Mouse (Mus musculus): ENCODE results near the gene Zbtb21. TPM values are rescaled to one million over a fixed set of nuclear protein-coding genes. Genes with fewer than 3 reads are reported as not detected.
"Not testable (repeated sequence)": the region's sequence is repeated elsewhere in the genome, so short reads cannot be mapped to it uniquely, and the experiment has no call there.

Gene Zbtb21
- 11.0 and 12.0 TPM in 2 replicates for polyA plus RNA-seq (2015; fragmentation: Nextera tagmentation; extraction: Ambion mirVana)

DNA sequence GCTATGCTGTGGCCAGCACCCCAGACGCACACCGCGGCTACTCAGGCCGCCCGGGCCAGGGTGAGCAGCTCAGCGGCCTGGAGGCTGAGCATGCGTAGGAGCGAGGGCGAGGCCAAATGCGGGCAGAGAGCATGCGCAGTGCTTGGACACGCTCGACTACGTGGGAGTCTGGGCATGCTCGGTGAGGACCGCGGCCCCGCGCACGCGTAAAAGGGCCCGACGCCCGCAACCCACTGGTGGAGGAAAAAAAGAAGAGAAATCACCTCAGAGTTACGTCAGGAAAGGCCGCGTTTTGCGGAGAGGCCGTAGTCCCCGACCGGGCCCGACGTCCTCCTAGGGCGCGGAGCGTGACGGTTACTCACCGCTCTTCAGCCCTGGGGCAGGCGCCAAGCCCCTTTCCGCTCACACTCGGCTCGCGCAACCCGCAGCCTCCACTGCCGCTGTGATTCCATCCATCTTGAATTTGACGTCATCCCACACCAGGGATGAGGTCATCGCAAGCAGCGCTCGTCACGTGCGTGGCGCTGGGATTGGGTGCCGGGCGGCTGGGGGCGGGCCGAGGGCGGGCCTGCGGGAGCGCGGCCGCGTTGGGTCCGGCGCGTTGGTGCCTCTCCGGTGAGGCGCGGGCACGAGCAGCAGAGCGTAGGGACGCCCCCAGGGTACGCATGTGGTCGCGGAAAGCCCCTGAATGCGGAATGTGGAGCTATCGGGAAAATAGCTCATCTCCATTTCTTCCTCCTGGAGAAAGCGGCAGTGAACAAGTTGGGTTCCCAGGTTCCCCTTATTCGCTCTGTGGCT, at the start of gene Zbtb21, which contains the start of gene C2cd2:
Gene Zbtb21 (minus strand): TSS at position 472 of the 798 bp plus-strand sequence.
Gene C2cd2 (minus strand): TSS at position 448 of the 798 bp plus-strand sequence.
- WGBS: under 1% methylated on average over 78 of the region's 78 CpGs
- Histone ChIP-seq H3K27me3 (replicated peaks; ENCODE audit: control insufficient read depth, insufficient read depth, low read length) (no peaks in the 10 kb centered on the region), H3K9me3 (ENCODE audit: control insufficient read depth, low read length) (no peaks in the 10 kb centered on the region), H3K4me2 (ENCODE audit: low read length) (peak within 1 kb of the TSS; percentile 92), H3K4me1 (ENCODE audit: control insufficient read depth, insufficient read depth, low read depth, low read length) (peaks cover 8% of the 10 kb centered on the region), H3K27ac (ENCODE audit: low read depth, low read length) (peak within 1 kb of the TSS; percentile 96), H3K36me3 (ENCODE audit: control insufficient read depth, insufficient read depth, low read length) (no peaks in the 10 kb centered on the region), H3K4me3 (ENCODE audit: low read length) (peak within 1 kb of the TSS; percentile 92), H3K9ac (ENCODE audit: low read depth, low read length) (peak within 1 kb of the TSS; percentile 99)
- ATAC-seq: peak; percentile 98

DNA sequence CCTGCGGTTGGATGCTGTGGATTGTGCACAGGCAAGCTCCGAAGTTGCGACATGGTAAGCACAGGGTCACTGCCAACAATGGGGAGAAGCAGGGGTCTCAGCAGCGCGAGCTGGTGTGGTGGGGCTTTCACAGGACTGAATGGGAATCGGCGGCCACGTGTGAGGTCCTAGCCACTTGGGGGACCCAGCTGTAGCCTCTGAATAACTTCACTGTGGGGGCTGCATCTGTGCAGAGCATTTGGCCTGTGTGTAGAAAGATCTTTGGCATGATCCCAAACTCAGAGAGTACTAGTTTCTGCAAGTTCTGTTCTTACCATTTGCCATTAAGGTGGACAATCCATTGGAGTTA, 34.9 kb upstream of the Zbtb21 start:
- 0% methylated on average over 8 of the region's 8 CpGs for WGBS
- Histone ChIP-seq H3K4me1 (ENCODE audit: control insufficient read depth, insufficient read depth, low read depth, low read length) (peaks cover 14% of the 10 kb centered on the region), H3K9ac (ENCODE audit: low read depth, low read length) (peak overlapping the region; percentile 67), H3K27ac (ENCODE audit: low read depth, low read length) (peak overlapping the region; percentile 70; the same call in 1 of the 2 replicates), H3K4me3 (ENCODE audit: low read length) (peak overlapping the region; percentile 59), H3K4me2 (ENCODE audit: low read length) (peak overlapping the region; percentile 77)
- not testable (repeated sequence) for H3K27me3 ChIP-seq (replicated peaks; ENCODE audit: control insufficient read depth, insufficient read depth, low read length); H3K9me3 ChIP-seq (ENCODE audit: control insufficient read depth, low read length); H3K36me3 ChIP-seq (ENCODE audit: control insufficient read depth, insufficient read depth, low read length)
- peak; percentile 82; the same call in 1 of the 2 replicates for ATAC-seq

DNA sequence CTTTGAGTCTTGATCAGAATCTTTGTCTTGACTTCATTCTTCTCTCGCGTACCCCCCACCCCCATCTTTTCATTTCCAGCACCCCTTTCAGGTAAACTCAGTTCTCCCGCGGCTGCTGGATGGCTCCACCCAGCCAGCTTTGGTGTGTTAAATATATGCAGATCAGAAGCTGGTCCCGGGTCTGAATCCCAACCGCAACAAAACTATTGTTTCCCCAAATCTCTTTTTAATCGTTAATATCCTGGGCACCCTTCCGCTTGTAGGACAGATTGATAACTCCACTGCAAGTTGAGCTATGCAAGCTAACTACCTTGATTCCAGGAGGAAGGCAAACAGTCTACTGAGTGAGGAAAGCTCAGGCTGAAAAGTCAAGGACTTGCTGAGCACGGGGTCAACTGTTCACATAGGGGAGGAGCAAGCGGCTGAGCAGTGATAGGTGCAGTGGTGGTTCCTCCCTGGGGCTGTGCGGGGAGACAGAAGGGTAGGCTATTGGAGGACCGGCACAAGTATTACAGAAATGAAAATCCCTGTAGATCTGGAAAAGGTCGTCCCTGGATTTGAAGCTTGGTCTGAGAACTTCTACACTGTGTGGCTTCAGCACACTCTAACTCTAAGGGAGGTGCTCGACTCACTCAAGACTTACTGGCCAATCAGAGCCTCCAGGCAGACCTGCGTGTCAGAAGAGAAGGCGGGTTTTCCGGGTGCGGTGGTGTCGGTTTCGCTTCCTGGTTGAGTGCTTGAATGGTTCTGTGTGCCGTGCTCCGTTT, 34.4 kb upstream of the Zbtb21 start, which contains the start of gene B230307C23Rik:
Gene B230307C23Rik (plus strand): TSS at position 700 of the 767 bp plus-strand sequence.
- Histone ChIP-seq H3K27ac (ENCODE audit: low read depth, low read length) (peak within 1 kb of the TSS; percentile 70), H3K36me3 (ENCODE audit: control insufficient read depth, insufficient read depth, low read length) (no peaks in the 10 kb centered on the region), H3K4me1 (ENCODE audit: control insufficient read depth, insufficient read depth, low read depth, low read length) (peaks cover 14% of the 10 kb centered on the region), H3K27me3 (replicated peaks; ENCODE audit: control insufficient read depth, insufficient read depth, low read length) (no peaks in the 10 kb centered on the region), H3K9ac (ENCODE audit: low read depth, low read length) (peak within 1 kb of the TSS; percentile 67), H3K4me3 (ENCODE audit: low read length) (peak within 1 kb of the TSS; percentile 59), H3K4me2 (ENCODE audit: low read length) (peak within 1 kb of the TSS; percentile 77), H3K9me3 (ENCODE audit: control insufficient read depth, low read length) (peaks cover 5% of the 10 kb centered on the region; the same call in 1 of the 2 replicates)
- WGBS: 2% methylated on average over 22 of the region's 22 CpGs
- peak; percentile 100 for ATAC-seq

DNA sequence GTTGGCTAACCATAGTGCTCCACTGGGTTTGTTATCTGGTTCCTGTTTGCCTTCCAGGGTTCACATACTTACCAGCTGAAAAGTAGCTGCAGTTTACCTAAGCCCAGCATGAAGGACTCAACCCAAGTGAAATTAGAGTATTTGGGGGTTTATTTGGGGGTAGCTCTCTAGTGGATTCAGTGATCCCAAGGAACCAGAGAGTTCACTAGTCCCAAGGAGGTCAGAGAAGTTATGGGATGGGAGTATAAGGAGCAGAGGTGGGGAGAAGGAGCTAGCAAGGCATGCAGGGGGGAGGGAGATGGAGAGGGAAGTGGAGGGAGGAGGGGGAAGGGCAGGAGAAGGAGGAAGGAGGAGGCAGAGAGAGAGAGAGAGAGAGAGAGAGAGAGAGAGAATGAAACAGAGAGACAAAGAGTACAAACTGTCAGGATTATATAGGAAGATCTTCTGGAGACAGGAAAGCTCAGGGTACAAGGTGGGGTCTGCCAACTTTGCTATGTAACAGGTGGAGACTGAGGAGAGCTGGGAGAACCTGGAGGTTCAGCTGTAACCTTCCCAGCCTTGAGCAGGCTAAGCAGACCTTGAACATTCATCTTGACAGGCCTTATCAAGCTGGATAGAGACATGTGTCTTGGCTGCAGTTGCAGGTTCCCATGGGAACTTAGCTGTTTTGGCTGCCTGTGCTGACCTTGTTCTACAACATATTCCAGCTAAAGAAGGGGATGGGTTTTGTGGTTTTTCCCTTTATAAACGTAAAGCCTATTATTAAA, 33.6 kb upstream of the Zbtb21 start:
- WGBS: 13% methylated on average over 1 of the region's 1 CpGs
- H3K27ac ChIP-seq (ENCODE audit: low read depth, low read length): no peak overlapping the region
- H3K4me1 ChIP-seq (ENCODE audit: control insufficient read depth, insufficient read depth, low read depth, low read length): peaks cover 14% of the 10 kb centered on the region
- peak overlapping the region; percentile 59 for H3K4me3 ChIP-seq (ENCODE audit: low read length)
- peak overlapping the region; percentile 77 for H3K4me2 ChIP-seq (ENCODE audit: low read length)
- no peaks in the 10 kb centered on the region for H3K36me3 ChIP-seq (ENCODE audit: control insufficient read depth, insufficient read depth, low read length)
- H3K9me3 ChIP-seq (ENCODE audit: control insufficient read depth, low read length): peaks cover 5% of the 10 kb centered on the region; the same call in 1 of the 2 replicates
- no peak for ATAC-seq
- peak overlapping the region; percentile 67 for H3K9ac ChIP-seq (ENCODE audit: low read depth, low read length)
- no peaks in the 10 kb centered on the region for H3K27me3 ChIP-seq (replicated peaks; ENCODE audit: control insufficient read depth, insufficient read depth, low read length)

DNA sequence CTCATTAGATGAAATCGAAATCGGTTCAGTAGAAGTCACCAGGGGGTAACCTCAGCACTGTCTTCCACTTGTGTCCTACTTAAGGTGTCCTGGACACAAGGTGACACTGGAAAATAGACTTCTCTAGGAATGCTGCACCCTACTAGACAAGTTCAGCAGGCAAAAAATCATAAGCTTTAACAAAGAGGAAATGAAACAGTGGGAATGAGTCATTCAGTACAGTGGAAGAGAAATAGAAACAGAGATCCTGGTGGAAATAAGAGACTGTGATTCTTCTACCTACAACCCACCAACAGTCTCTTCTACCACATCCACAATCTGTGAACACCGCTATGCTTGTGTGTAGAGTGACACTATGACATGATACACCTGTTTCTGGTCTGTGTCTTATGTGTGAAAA, 30.1 kb upstream of the Zbtb21 start:
- WGBS: 84% methylated on average over 3 of the region's 3 CpGs

DNA sequence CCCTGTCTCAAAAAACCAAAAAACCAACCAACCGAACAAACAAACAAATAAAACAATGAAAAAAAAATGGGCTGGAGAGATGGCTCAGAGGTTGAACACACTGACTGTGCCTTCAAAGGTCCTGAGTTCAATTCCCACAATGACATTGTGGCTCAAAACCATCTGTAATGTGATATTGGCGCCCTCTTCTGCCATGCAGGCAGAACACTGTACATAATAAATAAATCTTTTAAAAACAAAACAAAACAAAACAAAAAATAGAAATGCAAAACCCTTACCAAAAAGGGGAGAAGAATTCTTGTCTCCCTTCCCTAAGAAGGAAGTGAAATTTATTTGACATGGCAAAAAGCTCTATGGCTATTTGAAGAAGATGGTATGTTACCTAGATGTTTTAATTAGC, 29.1 kb upstream of the Zbtb21 start:
- no peaks in the 10 kb centered on the region for H3K27me3 ChIP-seq (replicated peaks; ENCODE audit: control insufficient read depth, insufficient read depth, low read length)
- no peak overlapping the region for H3K4me3 ChIP-seq (ENCODE audit: low read length)
- no peak overlapping the region for H3K9ac ChIP-seq (ENCODE audit: low read depth, low read length)
- no peaks in the 10 kb centered on the region for H3K36me3 ChIP-seq (ENCODE audit: control insufficient read depth, insufficient read depth, low read length)
- no peak overlapping the region for H3K4me2 ChIP-seq (ENCODE audit: low read length)
- no peak overlapping the region for H3K27ac ChIP-seq (ENCODE audit: low read depth, low read length)
- ATAC-seq: no peak
- H3K4me1 ChIP-seq (ENCODE audit: control insufficient read depth, insufficient read depth, low read depth, low read length): peaks cover 6% of the 10 kb centered on the region
- H3K9me3 ChIP-seq (ENCODE audit: control insufficient read depth, low read length): no peaks in the 10 kb centered on the region
- 81% methylated on average over 2 of the region's 2 CpGs for WGBS

More for the DNA sequence above, 30.1 kb upstream of the Zbtb21 start:
- not testable (repeated sequence) for H3K4me2 ChIP-seq (ENCODE audit: low read length); H3K9ac ChIP-seq (ENCODE audit: low read depth, low read length); H3K36me3 ChIP-seq (ENCODE audit: control insufficient read depth, insufficient read depth, low read length); H3K27me3 ChIP-seq (replicated peaks; ENCODE audit: control insufficient read depth, insufficient read depth, low read length); H3K9me3 ChIP-seq (ENCODE audit: control insufficient read depth, low read length); ATAC-seq; H3K4me3 ChIP-seq (ENCODE audit: low read length); H3K4me1 ChIP-seq (ENCODE audit: control insufficient read depth, insufficient read depth, low read depth, low read length); H3K27ac ChIP-seq (ENCODE audit: low read depth, low read length)

DNA sequence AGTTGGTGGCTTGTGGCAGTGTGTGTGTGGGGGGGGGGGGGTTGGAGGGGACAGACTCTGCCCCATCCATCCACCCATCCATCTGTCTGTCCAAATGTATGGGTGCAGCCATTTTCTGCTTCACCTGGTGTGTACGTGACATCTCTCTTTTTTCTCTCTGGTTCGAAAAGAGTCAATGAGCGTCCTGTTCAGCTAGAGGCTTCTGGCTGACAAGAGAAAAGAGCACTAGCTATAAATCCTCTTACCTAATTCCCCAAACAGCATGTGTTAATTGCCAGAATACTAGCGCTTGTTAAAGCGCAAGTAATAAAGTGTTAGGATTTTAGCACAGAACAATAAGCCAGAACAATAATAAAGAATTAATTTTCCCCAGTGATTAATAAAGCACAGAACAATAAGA, 22.2 kb upstream of the Zbtb21 start:
- H3K4me2 ChIP-seq (ENCODE audit: low read length): no peak overlapping the region
- no peak for ATAC-seq
- H3K9ac ChIP-seq (ENCODE audit: low read depth, low read length): no peak overlapping the region
- H3K4me3 ChIP-seq (ENCODE audit: low read length): no peak overlapping the region
- H3K4me1 ChIP-seq (ENCODE audit: control insufficient read depth, insufficient read depth, low read depth, low read length): no peaks in the 10 kb centered on the region
- H3K27me3 ChIP-seq (replicated peaks; ENCODE audit: control insufficient read depth, insufficient read depth, low read length): no peaks in the 10 kb centered on the region
- H3K27ac ChIP-seq (ENCODE audit: low read depth, low read length): no peak overlapping the region
- H3K9me3 ChIP-seq (ENCODE audit: control insufficient read depth, low read length): no peaks in the 10 kb centered on the region
- 55% methylated on average over 5 of the region's 5 CpGs for WGBS
- H3K36me3 ChIP-seq (ENCODE audit: control insufficient read depth, insufficient read depth, low read length): no peaks in the 10 kb centered on the region

DNA sequence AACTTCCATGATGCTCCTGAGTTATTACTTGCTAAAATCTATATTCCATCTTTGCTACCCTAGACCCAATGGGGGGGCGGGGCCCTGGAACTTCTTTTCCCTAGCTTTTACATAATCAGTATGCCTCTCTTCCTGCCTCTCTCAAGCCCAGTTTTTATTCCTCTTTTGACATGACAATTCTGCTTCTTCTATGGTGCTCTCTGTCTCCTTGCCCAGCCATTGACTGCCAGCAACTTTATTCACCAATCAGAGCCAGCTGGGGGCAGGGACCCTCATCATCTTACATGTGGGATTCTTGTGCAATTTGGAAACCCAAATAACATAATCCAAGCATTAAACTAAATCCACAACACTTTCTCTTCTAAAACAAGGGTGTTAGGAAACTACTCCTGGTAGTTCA, 18.9 kb upstream of the Zbtb21 start:
- Histone ChIP-seq H3K36me3 (ENCODE audit: control insufficient read depth, insufficient read depth, low read length) (no peaks in the 10 kb centered on the region), H3K27me3 (replicated peaks; ENCODE audit: control insufficient read depth, insufficient read depth, low read length) (no peaks in the 10 kb centered on the region), H3K4me3 (ENCODE audit: low read length) (no peak overlapping the region), H3K27ac (ENCODE audit: low read depth, low read length) (no peak overlapping the region), H3K4me1 (ENCODE audit: control insufficient read depth, insufficient read depth, low read depth, low read length) (no peaks in the 10 kb centered on the region), H3K4me2 (ENCODE audit: low read length) (no peak overlapping the region), H3K9me3 (ENCODE audit: control insufficient read depth, low read length) (no peaks in the 10 kb centered on the region), H3K9ac (ENCODE audit: low read depth, low read length) (no peak overlapping the region)
- ATAC-seq: no peak
- WGBS: 93% methylated on average over 1 of the region's 1 CpGs
